Mouse (Mus musculus): ENCODE measurements around the gene Hoxb8.

Gene Hoxb8

DNA sequence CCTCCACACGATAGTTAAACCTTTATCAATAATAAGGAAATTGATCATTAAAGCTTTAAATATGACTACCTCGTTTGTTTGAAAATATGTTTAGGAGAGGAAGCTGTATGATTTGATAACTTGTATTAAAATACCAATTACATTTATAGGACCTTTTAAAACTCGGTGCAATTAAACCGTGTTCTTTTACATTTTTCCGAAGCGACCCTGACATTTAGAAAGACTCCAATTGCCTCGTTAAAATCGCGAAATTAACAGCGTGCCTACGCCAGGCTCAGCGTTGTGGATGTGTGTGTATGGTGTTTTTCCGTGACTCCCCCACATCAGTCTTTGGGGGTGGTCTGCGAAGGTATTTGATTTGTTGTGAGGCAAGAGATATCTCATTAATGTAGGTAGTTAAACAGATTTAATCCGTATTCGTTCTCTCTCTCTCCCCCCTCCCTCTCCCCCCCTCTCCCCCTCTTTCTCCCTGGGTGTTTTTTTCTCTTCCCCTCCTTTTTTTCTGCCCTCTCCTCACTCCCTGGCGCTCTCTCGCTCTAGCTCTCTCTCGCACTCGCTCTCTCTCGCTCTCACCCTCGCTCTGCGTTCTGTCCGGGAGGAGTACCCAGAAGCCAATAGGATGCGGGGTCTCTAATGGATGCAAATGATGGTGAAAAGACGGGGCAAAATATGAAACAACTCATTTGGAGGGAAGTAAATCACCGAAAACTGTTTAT is at the start of gene Hoxb8:
TSS of gene Hoxb8 (plus strand) at position 51 of the 716 bp plus-strand sequence.
- DNase-seq (ENCODE audit: low spot score), result no peak

GRCm38 (mm10) chr11:96234906-96235305 is 46.8 kb upstream of the Hoxb8 start:
- no peak for DNase-seq (ENCODE audit: low spot score)

- DNase-seq (ENCODE audit: low spot score), result no peak
These were observed 41.5 kb upstream of the Hoxb8 start for GRCm38 (mm10) chr11:96240211-96240610.

- no peak for DNase-seq (ENCODE audit: low spot score)
These were observed 30.8 kb upstream of the Hoxb8 start for GRCm38 (mm10) chr11:96250901-96251300.

GRCm38 (mm10) chr11:96251480-96252031 is 30.1 kb upstream of the Hoxb8 start:
- DNase-seq (ENCODE audit: low spot score), result no peak

DNA sequence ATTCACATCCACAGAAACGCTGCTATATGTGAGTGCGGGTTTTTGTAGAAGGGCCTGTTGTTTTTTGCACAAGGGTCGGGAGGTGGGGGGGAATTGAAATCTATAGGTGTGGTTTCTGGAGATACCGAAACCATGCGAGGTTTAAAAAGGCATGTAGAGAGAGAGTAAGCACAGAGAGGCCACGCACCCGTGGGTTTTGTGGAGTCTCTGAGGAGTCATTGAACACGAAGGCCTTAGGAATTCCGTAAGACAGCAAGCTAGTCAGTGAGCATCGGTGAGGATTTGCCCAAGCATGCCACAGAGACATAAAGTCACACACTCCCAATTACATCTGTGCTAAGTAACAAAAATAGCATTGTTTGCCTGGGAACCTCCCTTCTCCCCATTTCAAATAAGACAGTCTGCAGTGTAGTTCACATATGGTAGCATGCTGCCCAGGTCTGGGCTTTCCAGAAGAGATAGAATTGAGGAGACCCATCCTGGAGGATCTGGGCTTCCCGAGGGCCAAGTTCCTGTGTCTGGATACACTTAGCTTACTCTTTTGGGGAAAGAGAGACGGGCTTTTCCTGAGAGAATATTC is 29.1 kb upstream of the Hoxb8 start:
- no peak for DNase-seq (ENCODE audit: low spot score)

GRCm38 (mm10) chr11:96254221-96254620 is 27.5 kb upstream of the Hoxb8 start:
- no peak for DNase-seq (ENCODE audit: low spot score)

DNA sequence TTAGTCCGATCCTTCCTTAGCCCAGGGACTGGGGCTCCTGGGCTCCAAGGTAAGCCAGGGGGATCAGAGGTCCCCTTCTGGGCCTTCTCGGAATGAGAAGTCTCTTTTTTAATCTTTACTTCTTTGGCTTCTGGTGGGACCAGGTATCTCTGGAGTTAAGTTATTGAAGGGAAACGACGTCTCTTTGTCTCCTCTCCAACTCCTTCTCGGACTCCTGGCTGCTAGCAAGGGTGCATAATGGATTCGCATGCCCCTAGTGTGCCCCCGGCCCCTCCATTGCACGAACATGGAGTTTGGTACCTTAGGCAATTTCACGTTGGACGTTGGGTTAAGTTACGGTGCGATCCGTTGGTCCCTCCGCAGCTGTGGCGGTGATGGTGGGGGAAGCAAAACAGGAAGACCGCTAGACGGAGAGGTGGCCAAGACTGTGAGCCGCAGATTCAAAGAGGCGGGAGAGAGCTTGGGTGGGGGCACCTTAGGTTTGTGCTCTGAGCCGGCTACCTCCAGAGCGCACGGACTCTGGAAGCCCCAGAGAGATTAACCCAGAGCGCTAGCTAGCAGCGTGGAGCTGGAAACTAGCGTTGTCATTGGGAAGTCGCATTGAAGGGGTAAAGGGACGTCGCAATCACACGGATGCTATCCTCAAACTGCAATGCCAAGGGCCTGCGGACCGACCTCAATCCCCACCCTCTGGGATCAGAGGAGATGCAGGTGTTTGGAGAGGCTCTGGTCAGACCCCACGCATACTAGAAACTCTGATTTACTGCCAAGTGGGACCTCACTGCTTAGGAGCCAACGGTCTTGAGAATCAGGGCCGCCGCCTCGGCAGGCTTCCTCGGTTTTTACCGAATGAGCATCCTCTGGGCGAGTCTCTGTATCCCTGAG is 26.4 kb upstream of the Hoxb8 start:
- DNase-seq (ENCODE audit: low spot score), result no peak

GRCm38 (mm10) chr11:96255996-96256445 is 25.7 kb upstream of the Hoxb8 start:
- no peak for DNase-seq (ENCODE audit: low spot score)

GRCm38 (mm10) chr11:96257141-96257540 is 24.6 kb upstream of the Hoxb8 start:
- no peak for DNase-seq (ENCODE audit: low spot score)

- no peak for DNase-seq (ENCODE audit: low spot score)
These were observed 22.7 kb upstream of the Hoxb8 start for GRCm38 (mm10) chr11:96259038-96259437.

DNA sequence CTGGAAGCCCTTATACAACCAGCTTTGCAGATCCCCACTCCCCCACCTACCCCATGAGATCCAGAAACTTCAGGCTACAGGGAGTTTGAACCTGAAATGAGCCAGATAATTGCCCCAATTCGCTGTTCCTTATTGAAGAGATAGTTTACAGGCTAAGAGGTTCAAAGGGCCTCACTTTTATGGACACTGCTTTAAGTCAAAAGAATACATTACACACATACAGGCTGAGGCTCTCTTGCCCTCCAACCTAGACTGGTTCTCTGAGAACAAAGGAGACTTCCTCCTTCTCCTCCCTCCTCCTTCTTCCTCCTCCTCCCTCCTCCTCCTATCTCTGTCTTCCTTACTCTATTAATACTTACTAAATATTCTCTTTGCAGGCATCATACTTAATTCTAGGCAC is 22.2 kb upstream of the Hoxb8 start:
- no peak for DNase-seq (ENCODE audit: low spot score)

DNA sequence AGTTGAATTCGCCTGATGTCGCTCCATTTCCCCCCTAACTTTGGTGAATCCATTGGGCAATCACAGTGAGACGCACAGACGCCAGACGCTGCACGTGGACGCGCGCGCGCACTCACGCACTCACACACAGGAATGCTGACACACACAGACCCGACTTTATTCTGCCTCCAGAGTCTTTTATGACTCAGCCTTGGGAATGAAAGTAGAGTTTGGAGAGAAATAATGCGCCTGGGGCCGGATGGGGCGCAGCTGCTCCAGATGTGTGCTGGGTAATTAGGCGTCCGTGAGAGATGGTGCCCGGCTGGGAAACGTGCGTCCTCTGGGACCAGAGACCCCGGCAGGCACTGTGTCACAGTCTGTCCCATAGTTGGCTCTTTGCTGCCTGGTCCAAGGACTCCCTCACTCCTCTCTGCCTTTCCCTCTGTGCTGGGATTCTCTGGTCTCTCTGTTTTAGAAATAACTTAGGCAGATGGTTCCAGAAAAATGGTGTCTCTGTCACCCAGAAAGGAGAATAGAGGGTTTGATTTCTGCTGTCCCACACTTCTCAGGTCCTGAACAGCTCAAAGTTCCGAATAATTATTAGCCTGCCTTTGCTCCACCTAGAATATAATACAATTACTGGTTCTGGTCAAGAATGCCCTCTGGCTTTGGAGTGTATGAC is 21.3 kb upstream of the Hoxb8 start:
- no peak for DNase-seq (ENCODE audit: low spot score)

- no peak for DNase-seq (ENCODE audit: low spot score)
These were observed 20.3 kb upstream of the Hoxb8 start for GRCm38 (mm10) chr11:96261323-96261890.

GRCm38 (mm10) chr11:96262262-96262830 is 19.4 kb upstream of the Hoxb8 start:
- no peak for DNase-seq (ENCODE audit: low spot score)

- DNase-seq (ENCODE audit: low spot score), result no peak
These were observed 17.9 kb upstream of the Hoxb8 start for GRCm38 (mm10) chr11:96263636-96264389.

GRCm38 (mm10) chr11:96264390-96265020 is 17.2 kb upstream of the Hoxb8 start:
- DNase-seq (ENCODE audit: low spot score), result no peak

DNA sequence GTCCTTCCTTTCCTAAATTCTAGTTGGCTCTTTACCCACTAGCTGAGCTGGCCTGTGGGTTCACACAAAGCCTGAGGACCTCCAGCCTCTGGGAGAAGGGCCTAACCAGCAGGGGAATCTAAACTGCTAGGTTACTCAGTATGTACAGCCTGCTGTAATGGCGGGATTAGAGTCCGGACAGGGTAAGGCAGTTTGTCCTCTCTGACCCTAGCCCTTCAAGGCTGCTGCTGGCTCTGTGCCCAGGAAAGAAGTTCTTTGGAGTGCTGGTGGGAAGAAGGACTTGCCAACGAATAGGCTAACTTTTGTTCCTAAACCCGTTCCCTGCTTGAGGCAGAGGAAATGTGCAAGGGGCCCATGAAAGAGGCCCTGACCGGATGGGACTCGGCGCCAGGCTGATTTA is 15.8 kb upstream of the Hoxb8 start:
- DNase-seq (ENCODE audit: low spot score), result no peak

DNA sequence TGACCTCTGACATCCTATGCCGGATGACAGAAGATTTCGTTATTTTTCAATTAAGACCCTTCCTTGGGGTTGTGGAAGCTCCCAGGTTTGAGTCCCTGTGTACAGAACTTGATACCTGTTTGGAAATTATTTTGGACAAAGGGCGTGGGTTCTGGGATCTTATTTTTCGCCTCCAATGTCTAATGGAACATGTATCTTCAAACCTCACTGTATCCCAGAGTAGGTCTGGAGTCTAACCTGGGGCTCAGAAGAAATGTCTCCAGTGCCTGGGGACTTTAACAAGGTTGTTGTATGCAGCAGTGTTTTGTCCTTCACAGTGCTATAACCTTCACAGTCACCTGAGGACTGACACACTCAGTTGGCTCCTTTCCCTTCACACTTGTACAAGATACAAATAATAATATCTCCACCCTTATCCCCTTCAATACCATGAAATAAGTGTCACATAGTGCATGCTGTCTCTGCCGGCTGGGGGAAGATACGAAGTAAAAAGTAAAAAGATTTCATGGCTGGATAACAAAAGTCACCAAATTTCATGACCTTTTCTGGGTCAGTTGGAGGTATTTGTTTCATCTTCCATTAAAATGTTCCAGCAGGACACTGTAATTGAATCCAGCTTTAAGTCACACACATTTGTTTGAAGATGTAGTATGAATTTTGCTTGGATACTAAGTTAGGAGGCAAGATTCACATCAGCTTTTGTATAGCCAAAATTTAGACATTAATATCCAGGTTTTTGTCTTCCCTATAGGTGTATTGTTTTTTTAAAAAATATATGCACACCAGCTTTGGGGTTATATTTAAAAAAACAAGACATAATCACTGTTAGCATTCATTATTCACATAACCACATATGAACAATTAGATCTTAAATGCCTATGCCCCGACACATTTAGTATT is 14.4 kb upstream of the Hoxb8 start:
- no peak for DNase-seq (ENCODE audit: low spot score)

All from layer of hippocampus, adult 9-10 months (tissue).